Mouse (Mus musculus): ENCODE data around the gene Rsad1.

Gene Rsad1

GRCm38 (mm10) chr11:94548041-94548784 lies 842 bp downstream of the Rsad1 start:
- no peak for DNase-seq (ENCODE audit: low spot score)

GRCm38 (mm10) chr11:94547271-94547670 lies 1.8 kb downstream of the Rsad1 start:
- DNase-seq (ENCODE audit: low spot score): no peak

GRCm38 (mm10) chr11:94546381-94546780 lies 2.7 kb downstream of the Rsad1 start:
- DNase-seq (ENCODE audit: low spot score): no peak

GRCm38 (mm10) chr11:94544422-94544821 lies 4.6 kb downstream of the Rsad1 start:
- no peak for DNase-seq (ENCODE audit: low spot score)

- peak; percentile 98 for DNase-seq (ENCODE audit: low spot score)
These were observed 5.1 kb downstream of the Rsad1 start for GRCm38 (mm10) chr11:94543932-94544331.

GRCm38 (mm10) chr11:94543344-94543743 lies 5.7 kb downstream of the Rsad1 start:
- DNase-seq (ENCODE audit: low spot score): no peak

GRCm38 (mm10) chr11:94542400-94542799 lies 6.7 kb downstream of the Rsad1 start:
- DNase-seq (ENCODE audit: low spot score): no peak

GRCm38 (mm10) chr11:94539761-94540160 lies 9.3 kb downstream of the Rsad1 start:
- no peak for DNase-seq (ENCODE audit: low spot score)

- no peak for DNase-seq (ENCODE audit: low spot score)
These were observed 10.2 kb downstream of the Rsad1 start for GRCm38 (mm10) chr11:94538733-94539292.

GRCm38 (mm10) chr11:94533171-94533570 lies 15.9 kb downstream of the Rsad1 start:
- no peak for DNase-seq (ENCODE audit: low spot score)

- no peak for DNase-seq (ENCODE audit: low spot score)
These were observed 20.2 kb downstream of the Rsad1 start for GRCm38 (mm10) chr11:94528879-94529278.

- no peak for DNase-seq (ENCODE audit: low spot score)
These were observed 22.7 kb downstream of the Rsad1 start for GRCm38 (mm10) chr11:94526171-94526879.

GRCm38 (mm10) chr11:94521219-94521843 lies 27.7 kb downstream of the Rsad1 start, which contains the start of gene Mycbpap:
Gene Mycbpap, minus strand, starts transcription at chr11:94521742.
- peak; percentile 35 for DNase-seq (ENCODE audit: low spot score)

GRCm38 (mm10) chr11:94513452-94513851 lies 35.6 kb downstream of the Rsad1 start:
- DNase-seq (ENCODE audit: low spot score): no peak

GRCm38 (mm10) chr11:94508976-94509375 lies 40.1 kb downstream of the Rsad1 start:
- no peak for DNase-seq (ENCODE audit: low spot score)

GRCm38 (mm10) chr11:94501482-94501881 lies 47.6 kb downstream of the Rsad1 start:
- no peak for DNase-seq (ENCODE audit: low spot score)

- DNase-seq (ENCODE audit: low spot score): no peak
These were observed 48.7 kb downstream of the Rsad1 start for GRCm38 (mm10) chr11:94500362-94500761.

GRCm38 (mm10) chr11:94499661-94500152 lies 49.3 kb downstream of the Rsad1 start, which contains the start of gene Epn3:
Gene Epn3, minus strand, starts transcription at chr11:94499974.
- DNase-seq (ENCODE audit: low spot score): peak; percentile 41

- no peak for DNase-seq (ENCODE audit: low spot score)
These were observed 50.0 kb downstream of the Rsad1 start for GRCm38 (mm10) chr11:94499035-94499434.

GRCm38 (mm10) chr11:94498093-94498996 lies 50.7 kb downstream of the Rsad1 start:
- peak; percentile 59 for DNase-seq (ENCODE audit: low spot score)

- no peak for DNase-seq (ENCODE audit: low spot score)
These were observed 53.6 kb downstream of the Rsad1 start for GRCm38 (mm10) chr11:94495415-94495814.

Data from ovary, postnatal 14 days (tissue).